In the genomic region with DNA sequence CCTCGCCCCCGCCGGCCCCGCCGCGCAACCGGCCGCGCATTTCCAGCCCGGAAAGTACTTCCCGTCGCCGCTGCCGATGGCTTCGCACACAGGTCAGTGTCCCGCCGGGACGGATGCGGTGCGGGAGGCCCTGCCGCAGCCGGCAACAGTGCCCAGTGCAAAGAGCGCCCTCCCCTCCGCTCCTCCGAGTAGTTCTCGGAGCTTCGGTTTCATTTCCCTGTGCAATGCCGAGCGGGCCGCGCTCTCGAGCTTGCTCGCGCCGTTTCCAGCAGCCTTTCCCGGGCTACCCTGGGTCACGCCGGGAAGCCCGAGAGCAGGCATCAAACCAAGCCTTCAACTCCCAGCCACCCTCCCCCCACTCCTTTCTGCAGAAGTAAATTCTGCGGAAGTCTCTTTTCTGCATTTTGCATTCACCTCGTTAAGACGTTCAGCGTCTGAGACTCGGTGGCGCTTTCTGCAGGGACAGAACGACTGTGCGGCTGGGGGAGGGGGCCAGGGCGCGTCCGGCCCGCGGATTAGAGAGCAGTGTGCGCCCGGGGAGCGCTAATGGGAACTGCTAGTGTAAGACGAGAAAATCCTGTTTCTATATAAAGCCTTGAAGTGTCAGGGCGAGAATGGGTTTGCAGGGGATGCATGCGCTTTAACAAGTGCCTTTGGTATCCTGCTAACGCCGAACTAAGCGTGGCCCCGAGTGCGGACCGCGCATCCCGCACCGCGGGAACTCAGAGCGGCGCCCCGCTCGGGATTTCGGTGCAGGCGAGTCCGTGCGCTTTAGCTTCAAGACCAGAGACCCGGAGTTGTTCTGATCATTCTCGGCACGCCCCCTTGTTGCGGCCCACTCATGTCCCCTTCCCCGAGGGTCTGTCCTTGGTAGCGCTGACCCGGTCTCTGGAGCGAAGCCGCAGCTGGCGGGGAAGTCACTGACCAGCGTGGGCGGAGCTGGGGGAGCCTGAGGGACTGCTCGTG, we compare ENCODE assay signal across 8 mouse cellular contexts. TPM values are rescaled to one million over a fixed set of nuclear protein-coding genes. Genes with fewer than 3 reads are reported as not detected.
DNase-seq lines count a peak whose midpoint lies in the region; ATAC-seq and TF ChIP-seq lines count a peak whose summit lies in the region.

No protein-coding gene starts in this region.

- H3K4me1 ChIP-seq in embryonic facial prominence, embryonic 11.5 days (ENCODE audit: control insufficient read depth, insufficient read depth, low read length) = peaks cover 23% of the 10 kb centered on the region
- H3K4me1 ChIP-seq in limb, embryonic 10.5 days = peaks cover 60% of the 10 kb centered on the region
- H3K4me1 ChIP-seq in midbrain, embryonic 10.5 days = peaks cover 57% of the 10 kb centered on the region
- H3K4me1 ChIP-seq in stomach, postnatal 0 days (replicated peaks; ENCODE audit: control insufficient read depth, insufficient read depth) = peaks cover 21% of the 10 kb centered on the region

- ATAC-seq in CD4-positive, CD25-positive, alpha-beta regulatory T cell, adult 4 months = no peak
- ATAC-seq in embryonic facial prominence, embryonic 11.5 days (replicated peaks; ENCODE audit: insufficient number of reproducible peaks, low FRiP score, low TSS enrichment, low read depth) = no peak
- no peak for ATAC-seq in stomach, postnatal 0 days (ENCODE audit: low FRiP score, low TSS enrichment)

- no peaks in the 10 kb centered on the region; the same call in 1 of the 2 replicates for H3K36me3 ChIP-seq in embryonic facial prominence, embryonic 11.5 days (replicated peaks; ENCODE audit: control insufficient read depth, insufficient read depth, low read depth, low read length)
- H3K36me3 ChIP-seq in limb, embryonic 10.5 days = peaks cover 14% of the 10 kb centered on the region
- peaks cover 15% of the 10 kb centered on the region for H3K36me3 ChIP-seq in midbrain, embryonic 10.5 days
- no peaks in the 10 kb centered on the region for H3K36me3 ChIP-seq in stomach, postnatal 0 days (ENCODE audit: control insufficient read depth, insufficient read depth, low read length)

- peak overlapping the region; percentile 99 for H3K4me2 ChIP-seq in embryonic facial prominence, embryonic 11.5 days (ENCODE audit: low read depth, low read length)
- peak overlapping the region; percentile 100 for H3K4me2 ChIP-seq in stomach, postnatal 0 days (replicated peaks; ENCODE audit: low read depth)

- TF ChIP-seq CTCF in stomach, postnatal 0 days (IDR thresholded peaks at IDR 0.05; ENCODE audit: low read depth) = no peak; the same call in 1 of the 2 replicates

- WGBS in embryonic facial prominence, embryonic 11.5 days = under 1% methylated on average over 87 of the region's 89 CpGs
- WGBS in limb, embryonic 10.5 days = 1% methylated on average over 89 of the region's 89 CpGs
- WGBS in midbrain, embryonic 10.5 days = under 1% methylated on average over 89 of the region's 89 CpGs
- 2% methylated on average over 80 of the region's 89 CpGs for WGBS in stomach, postnatal 0 days

- peak overlapping the region; percentile 99 for H3K9ac ChIP-seq in embryonic facial prominence, embryonic 11.5 days (replicated peaks; ENCODE audit: low read length)
- peak overlapping the region; percentile 90 for H3K9ac ChIP-seq in stomach, postnatal 0 days (ENCODE audit: low read length)

- peak overlapping the region; percentile 91 for H3K4me3 ChIP-seq in embryonic facial prominence, embryonic 11.5 days (ENCODE audit: low read depth, low read length)
- H3K4me3 ChIP-seq in limb, embryonic 10.5 days = peak overlapping the region; percentile 96
- peak overlapping the region; percentile 98 for H3K4me3 ChIP-seq in midbrain, embryonic 10.5 days
- H3K4me3 ChIP-seq in stomach, postnatal 0 days (ENCODE audit: low read depth, low read length) = peak overlapping the region; percentile 64

- DNase-seq in CD4-positive, CD25-positive, alpha-beta regulatory T cell, adult 2 months (ENCODE audit: low read depth, low spot score) = peak; percentile 58
- DNase-seq in NIH3T3 (ENCODE audit: low read depth) = peak; percentile 74
- DNase-seq in embryonic facial prominence, embryonic 11.5 days (ENCODE audit: low spot score) = peak; percentile 71
- peak; percentile 69 to 74 for DNase-seq in heart, postnatal 14 days
- peak; percentile 75 for DNase-seq in limb, embryonic 10.5 days (ENCODE audit: low spot score)
- peak; percentile 69 for DNase-seq in midbrain, embryonic 10.5 days (ENCODE audit: low spot score)
- peak; percentile 75 for DNase-seq in stomach, postnatal 0 days (ENCODE audit: low spot score)

- peak overlapping the region; percentile 98 for H3K27ac ChIP-seq in embryonic facial prominence, embryonic 11.5 days (replicated peaks; ENCODE audit: low read depth, low read length)
- peak overlapping the region; percentile 99 for H3K27ac ChIP-seq in limb, embryonic 10.5 days
- H3K27ac ChIP-seq in midbrain, embryonic 10.5 days (replicated peaks) = peak overlapping the region; percentile 100
- H3K27ac ChIP-seq in stomach, postnatal 0 days (replicated peaks) = peak overlapping the region; percentile 84

- no peaks in the 10 kb centered on the region for H3K27me3 ChIP-seq in embryonic facial prominence, embryonic 11.5 days (ENCODE audit: control insufficient read depth, insufficient read depth, low read length)
- H3K27me3 ChIP-seq in limb, embryonic 10.5 days (ENCODE audit: low read depth, poor library complexity, severe bottlenecking) = no peaks in the 10 kb centered on the region
- H3K27me3 ChIP-seq in midbrain, embryonic 10.5 days (ENCODE audit: low read depth, poor library complexity, severe bottlenecking) = no peaks in the 10 kb centered on the region
- H3K27me3 ChIP-seq in stomach, postnatal 0 days (ENCODE audit: control insufficient read depth, insufficient read depth, low read length) = no peaks in the 10 kb centered on the region

- no peaks in the 10 kb centered on the region for H3K9me3 ChIP-seq in embryonic facial prominence, embryonic 11.5 days (replicated peaks; ENCODE audit: control insufficient read depth, low read length)
- H3K9me3 ChIP-seq in limb, embryonic 10.5 days (replicated peaks) = no peaks in the 10 kb centered on the region
- H3K9me3 ChIP-seq in midbrain, embryonic 10.5 days (replicated peaks) = no peaks in the 10 kb centered on the region
- H3K9me3 ChIP-seq in stomach, postnatal 0 days (ENCODE audit: control insufficient read depth, low read length) = no peaks in the 10 kb centered on the region

- intact Hi-C loops in heart, postnatal 14 days (cut with DNase I) = no loop called here

- TF ChIP-seq EP300 in stomach, postnatal 0 days (optimal IDR thresholded peaks at IDR 0.05) = no peak

RNA-seq across cellular contexts. Expression of a gene that starts 4.7 kb away (rescaled TPM):
- polyA plus RNA-seq in CD4-positive, CD25-positive, alpha-beta regulatory T cell, adult 4 months (2017; shearing (Covaris generic)) = not detected
- 13.5 and 15.2 TPM in 2 replicates for polyA plus RNA-seq in embryonic facial prominence, embryonic 11.5 days (2014; fragmentation: Nextera tagmentation; extraction: Ambion mirVana)
- 10 to 100 TPM in 1 of 2 experiments, 1 to 10 TPM in 1; 7.8 to 10.0 TPM for total RNA-seq in heart, postnatal 14 days (2021)
- 19.9 and 20.3 TPM in 2 replicates for polyA plus RNA-seq in limb, embryonic 10.5 days (2016; fragmentation: Nextera tagmentation; extraction: Ambion mirVana)
- polyA plus RNA-seq in midbrain, embryonic 10.5 days (2016; fragmentation: Nextera tagmentation; extraction: Ambion mirVana) = 14.3 and 16.6 TPM in 2 replicates
- 2.7 and 2.9 TPM in 2 replicates for polyA plus RNA-seq in stomach, postnatal 0 days (2015; fragmentation: Nextera tagmentation; extraction: Ambion mirVana)
